Mouse (Mus musculus): Measurements from ENCODE around the gene Entpd6.

DNA sequence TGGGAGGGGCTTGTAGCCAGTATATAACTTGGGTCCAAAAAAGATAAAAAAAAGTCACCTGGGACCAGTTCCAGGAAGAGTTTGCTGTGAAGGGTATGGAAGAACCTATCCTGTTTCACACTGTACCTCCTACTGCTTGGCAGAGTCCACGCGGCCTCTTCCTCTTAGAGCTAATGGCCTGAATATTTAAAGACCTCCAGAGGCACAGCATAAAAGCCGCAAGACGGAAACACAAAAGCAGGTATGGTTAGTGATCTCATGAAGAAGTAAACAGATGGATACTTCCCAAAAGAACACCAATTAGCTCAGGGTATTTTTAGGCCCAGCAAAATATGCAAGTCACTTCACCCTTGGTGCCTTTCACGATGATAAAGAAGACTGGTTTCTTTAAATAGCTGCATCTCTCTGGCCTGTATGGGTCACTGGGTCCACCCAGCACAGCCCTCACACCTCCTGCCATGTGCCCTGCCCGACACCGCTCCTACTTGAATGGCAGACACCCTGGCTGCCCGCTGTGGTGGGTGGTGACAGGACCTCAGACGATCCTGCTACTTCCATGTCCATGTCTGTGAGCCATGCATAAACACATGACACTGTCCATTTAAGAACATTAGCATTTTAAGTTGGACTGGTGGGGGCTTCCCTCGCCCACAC is 23.8 kb downstream of the Entpd6 start:
- TF ChIP-seq CTCF (IDR thresholded peaks at IDR 0.05; ENCODE audit: low read depth) (no peak), EP300 (optimal IDR thresholded peaks at IDR 0.05) (no peak)
